Mouse (Mus musculus): Measurements from ENCODE around the gene Hesx1. TPM values are rescaled to one million over a fixed set of nuclear protein-coding genes. Genes with fewer than 3 reads are reported as not detected.
"Not testable (repeated sequence)": the region's sequence is repeated elsewhere in the genome, so short reads cannot be mapped to it uniquely, and the experiment has no call there.

The Hesx1 gene
- 0.26 and 0.52 TPM in 2 replicates for polyA plus RNA-seq (2016; fragmentation: Nextera tagmentation; extraction: Ambion mirVana)

- Histone ChIP-seq H3K27ac (ENCODE audit: poor library complexity, severe bottlenecking) (peak within 1 kb of the TSS; percentile 54), H3K27me3 (replicated peaks) (0 out of 2 replicates have a peak, but pooled peaks cover 6% of the 10 kb centered on the region), H3K36me3 (no peaks in the 10 kb centered on the region), H3K4me2 (peak within 1 kb of the TSS; percentile 73), H3K4me3 (peak within 1 kb of the TSS; percentile 42), H3K4me1 (replicated peaks) (peaks cover 11% of the 10 kb centered on the region), H3K9me3 (replicated peaks) (no peaks in the 10 kb centered on the region), H3K9ac (peak within 1 kb of the TSS; percentile 50; the same call in 1 of the 2 replicates)
- WGBS: 4% methylated on average over 16 of the region's 16 CpGs
- peak; percentile 45; the same call in 1 of the 2 replicates for ATAC-seq (ENCODE audit: insufficient number of reproducible peaks, low FRiP score)
Measured at GRCm38 (mm10) chr14:26994211-26994741, at the start of gene Hesx1. TSS of gene Hesx1 (plus strand) at chr14:26994416.

- H3K9me3 ChIP-seq (replicated peaks); H3K4me2 ChIP-seq; H3K4me1 ChIP-seq (replicated peaks); H3K4me3 ChIP-seq; H3K27ac ChIP-seq (ENCODE audit: poor library complexity, severe bottlenecking); H3K9ac ChIP-seq; ATAC-seq (ENCODE audit: insufficient number of reproducible peaks, low FRiP score); H3K27me3 ChIP-seq (replicated peaks): not testable (repeated sequence)
- peaks cover 19% of the 10 kb centered on the region for H3K36me3 ChIP-seq
- 93% methylated on average over 2 of the region's 2 CpGs for WGBS
Measured at GRCm38 (mm10) chr14:26956139-26956538, 38.1 kb upstream of the Hesx1 start.

GRCm38 (mm10) chr14:26960518-26960917, 33.7 kb upstream of the Hesx1 start:
- Histone ChIP-seq H3K9me3 (replicated peaks) (no peaks in the 10 kb centered on the region), H3K4me1 (replicated peaks) (no peaks in the 10 kb centered on the region), H3K4me2 (no peak overlapping the region), H3K36me3 (peaks cover 20% of the 10 kb centered on the region), H3K9ac (no peak overlapping the region), H3K27me3 (replicated peaks) (no peaks in the 10 kb centered on the region), H3K4me3 (no peak overlapping the region), H3K27ac (ENCODE audit: poor library complexity, severe bottlenecking) (no peak overlapping the region)
- WGBS: 76% methylated on average over 1 of the region's 1 CpGs
- no peak for ATAC-seq (ENCODE audit: insufficient number of reproducible peaks, low FRiP score)

GRCm38 (mm10) chr14:26969164-26969563, 25.1 kb upstream of the Hesx1 start:
- no peak overlapping the region for H3K4me2 ChIP-seq

GRCm38 (mm10) chr14:26969856-26970407, 24.3 kb upstream of the Hesx1 start:
- Histone ChIP-seq H3K9me3 (replicated peaks) (no peaks in the 10 kb centered on the region), H3K27ac (ENCODE audit: poor library complexity, severe bottlenecking) (peak overlapping the region; percentile 89), H3K4me2 (peak overlapping the region; percentile 71), H3K27me3 (replicated peaks) (no peaks in the 10 kb centered on the region), H3K36me3 (peaks cover 3% of the 10 kb centered on the region; the same call in 1 of the 2 replicates), H3K4me1 (replicated peaks) (peaks cover 14% of the 10 kb centered on the region; the same call in 1 of the 2 replicates), H3K4me3 (peak overlapping the region; percentile 85), H3K9ac (peak overlapping the region; percentile 94)
- under 1% methylated on average over 61 of the region's 62 CpGs for WGBS
- ATAC-seq (ENCODE audit: insufficient number of reproducible peaks, low FRiP score): peak; percentile 86

More at GRCm38 (mm10) chr14:26969164-26969563, 25.1 kb upstream of the Hesx1 start:
- Histone ChIP-seq H3K9ac (no peak overlapping the region), H3K9me3 (replicated peaks) (no peaks in the 10 kb centered on the region), H3K27me3 (replicated peaks) (no peaks in the 10 kb centered on the region), H3K4me3 (peak overlapping the region; percentile 85), H3K27ac (ENCODE audit: poor library complexity, severe bottlenecking) (no peak overlapping the region), H3K4me1 (replicated peaks) (peaks cover 14% of the 10 kb centered on the region; the same call in 1 of the 2 replicates), H3K36me3 (peaks cover 3% of the 10 kb centered on the region; the same call in 1 of the 2 replicates)
- no peak for ATAC-seq (ENCODE audit: insufficient number of reproducible peaks, low FRiP score)
- 79% methylated on average over 3 of the region's 3 CpGs for WGBS

- Histone ChIP-seq H3K36me3 (no peaks in the 10 kb centered on the region), H3K4me1 (replicated peaks) (peaks cover 17% of the 10 kb centered on the region), H3K27me3 (replicated peaks) (no peaks in the 10 kb centered on the region), H3K4me3 (peak overlapping the region; percentile 85), H3K9ac (peak overlapping the region; percentile 94), H3K9me3 (replicated peaks) (no peaks in the 10 kb centered on the region), H3K27ac (ENCODE audit: poor library complexity, severe bottlenecking) (peak overlapping the region; percentile 89), H3K4me2 (peak overlapping the region; percentile 71)
- under 1% methylated on average over 53 of the region's 53 CpGs for WGBS
- ATAC-seq (ENCODE audit: insufficient number of reproducible peaks, low FRiP score): peak; percentile 99
Measured at GRCm38 (mm10) chr14:26970439-26970932, 23.7 kb upstream of the Hesx1 start.

GRCm38 (mm10) chr14:26971106-26971789, 23.0 kb upstream of the Hesx1 start, which contains the start of gene Appl1:
TSS of gene Appl1 (minus strand) at chr14:26971232.
- 37% methylated on average over 10 of the region's 10 CpGs for WGBS
- H3K27me3 ChIP-seq (replicated peaks): no peaks in the 10 kb centered on the region

GRCm38 (mm10) chr14:26973089-26973488, 21.1 kb upstream of the Hesx1 start:
- Histone ChIP-seq H3K4me2 (no peak overlapping the region), H3K4me1 (replicated peaks) (peaks cover 18% of the 10 kb centered on the region), H3K9ac (no peak overlapping the region), H3K27me3 (replicated peaks) (no peaks in the 10 kb centered on the region), H3K4me3 (no peak overlapping the region), H3K36me3 (no peaks in the 10 kb centered on the region), H3K27ac (ENCODE audit: poor library complexity, severe bottlenecking) (no peak overlapping the region), H3K9me3 (replicated peaks) (no peaks in the 10 kb centered on the region)
- ATAC-seq (ENCODE audit: insufficient number of reproducible peaks, low FRiP score): no peak
- WGBS: 84% methylated on average over 2 of the region's 2 CpGs

More at GRCm38 (mm10) chr14:26971106-26971789, 23.0 kb upstream of the Hesx1 start, which contains the start of gene Appl1:
- H3K9me3 ChIP-seq (replicated peaks): no peaks in the 10 kb centered on the region
- peaks cover 17% of the 10 kb centered on the region for H3K4me1 ChIP-seq (replicated peaks)
- peak within 1 kb of the TSS; percentile 71 for H3K4me2 ChIP-seq
- peak within 1 kb of the TSS; percentile 89 for H3K27ac ChIP-seq (ENCODE audit: poor library complexity, severe bottlenecking)
- ATAC-seq (ENCODE audit: insufficient number of reproducible peaks, low FRiP score): no peak
- H3K4me3 ChIP-seq: peak within 1 kb of the TSS; percentile 85
- H3K36me3 ChIP-seq: no peaks in the 10 kb centered on the region
- H3K9ac ChIP-seq: peak within 1 kb of the TSS; percentile 94

- ATAC-seq (ENCODE audit: insufficient number of reproducible peaks, low FRiP score): no peak
- Histone ChIP-seq H3K9me3 (replicated peaks) (no peaks in the 10 kb centered on the region), H3K36me3 (no peaks in the 10 kb centered on the region), H3K4me1 (replicated peaks) (peaks cover 11% of the 10 kb centered on the region), H3K27me3 (replicated peaks) (no peaks in the 10 kb centered on the region), H3K4me2 (no peak overlapping the region), H3K27ac (ENCODE audit: poor library complexity, severe bottlenecking) (peak overlapping the region; percentile 73; the same call in 1 of the 2 replicates), H3K9ac (no peak overlapping the region), H3K4me3 (no peak overlapping the region)
- WGBS: 73% methylated on average over 3 of the region's 3 CpGs
Measured at GRCm38 (mm10) chr14:26975490-26975889, 18.7 kb upstream of the Hesx1 start.

- H3K36me3 ChIP-seq: no peaks in the 10 kb centered on the region
- ATAC-seq (ENCODE audit: insufficient number of reproducible peaks, low FRiP score): no peak
Measured at GRCm38 (mm10) chr14:26976212-26976611, 18.0 kb upstream of the Hesx1 start.

GRCm38 (mm10) chr14:26977500-26977899, 16.7 kb upstream of the Hesx1 start:
- Histone ChIP-seq H3K27ac (ENCODE audit: poor library complexity, severe bottlenecking) (no peak overlapping the region), H3K4me3 (no peak overlapping the region), H3K4me1 (replicated peaks) (peaks cover 8% of the 10 kb centered on the region), H3K27me3 (replicated peaks) (no peaks in the 10 kb centered on the region), H3K9ac (no peak overlapping the region), H3K9me3 (replicated peaks) (peaks cover 9% of the 10 kb centered on the region), H3K36me3 (no peaks in the 10 kb centered on the region), H3K4me2 (no peak overlapping the region)
- WGBS: 56% methylated on average over 2 of the region's 2 CpGs
- no peak for ATAC-seq (ENCODE audit: insufficient number of reproducible peaks, low FRiP score)

More at GRCm38 (mm10) chr14:26976212-26976611, 18.0 kb upstream of the Hesx1 start:
- H3K4me2 ChIP-seq: no peak overlapping the region
- peaks cover 10% of the 10 kb centered on the region for H3K4me1 ChIP-seq (replicated peaks)
- peaks cover 5% of the 10 kb centered on the region for H3K9me3 ChIP-seq (replicated peaks)
- H3K27ac ChIP-seq (ENCODE audit: poor library complexity, severe bottlenecking): no peak overlapping the region
- H3K27me3 ChIP-seq (replicated peaks): no peaks in the 10 kb centered on the region
- no peak overlapping the region for H3K4me3 ChIP-seq
- 54% methylated on average over 7 of the region's 7 CpGs for WGBS
- H3K9ac ChIP-seq: no peak overlapping the region

All from heart, embryonic 12.5 days (tissue).